Mouse (Mus musculus) lung, embryonic 14.5 days (tissue): Measurements from ENCODE around the gene Rhbg. TPM values are rescaled to one million over a fixed set of nuclear protein-coding genes. Genes with fewer than 3 reads are reported as not detected.

Experiments
- ATAC-seq: fragments of 200-750 bp; cut with Nextera tagmentation; 2 replicates; pipeline ENCODE4 v1.8.0; 2017; ENCODE audit warnings: mild to moderate bottlenecking, moderate TSS enrichment, moderate library complexity; ENCODE audit not compliant: insufficient read depth
- DNase-seq: peaks from one replicate; pipeline ENCODE4 v3.0.0-alpha.2; 2015
- H3K27ac ChIP-seq: fragments of 300-500 bp; sonication (generic); 2 replicates; pipeline ENCODE4 v1.5.1; 2014; ENCODE audit warnings: low read depth, mild to moderate bottlenecking, moderate library complexity
- H3K27me3 ChIP-seq: fragments of 300-500 bp; sonication (generic); 2 replicates; pipeline ENCODE4 v1.6.1; 2014; ENCODE audit warnings: low read length, control low read depth; ENCODE audit not compliant: insufficient read depth
- H3K36me3 ChIP-seq: fragments of 300-500 bp; sonication (generic); 2 replicates; pipeline ENCODE4 v1.6.1; 2014; ENCODE audit warnings: control low read depth; ENCODE audit not compliant: insufficient read depth
- H3K4me1 ChIP-seq: fragments of 300-500 bp; sonication (generic); 2 replicates; pipeline ENCODE4 v1.6.1; 2014; ENCODE audit warnings: antibody characterized with exemption, control low read depth; ENCODE audit not compliant: insufficient read depth
- H3K4me2 ChIP-seq: fragments of 300-500 bp; sonication (generic); 2 replicates; pipeline ENCODE4 v1.6.1; 2014; ENCODE audit warnings: mild to moderate bottlenecking
- H3K4me3 ChIP-seq: fragments of 300-500 bp; sonication (generic); 2 replicates; pipeline ENCODE4 v1.5.1; 2014; ENCODE audit warnings: low read depth, low read length
- H3K9ac ChIP-seq: fragments of 300-500 bp; sonication (generic); 2 replicates; pipeline ENCODE4 v1.6.1; 2014
- H3K9me3 ChIP-seq: fragments of 300-500 bp; sonication (generic); 2 replicates; pipeline ENCODE4 v1.6.1; 2016; ENCODE audit warnings: low read depth, low read length, control low read depth
- CTCF ChIP-seq: IDR thresholded peaks from 2 replicates; pipeline ENCODE4 v1.5.1; 2016; ENCODE audit warnings: antibody characterized with exemption, low read depth
- WGBS: fragments of 180-500 bp; shearing (Covaris S2); extraction: QIAGEN DNeasy Blood & Tissue Kit; methylation state at CpG from one replicate; pipeline ENCODE4 v1.1.7; 2014; 5-methylcytosine and 5-hydroxymethylcytosine counted together
- polyA plus RNA-seq: library from polyadenylated mRNA; unstranded; fragments of >200 nt; fragmentation: Nextera tagmentation; extraction: Ambion mirVana; gene quantifications from 2 replicates; pipeline ENCODE4 v1.2.1, GENCODE M21; 2014

Gene Rhbg
- polyA plus RNA-seq, 1 experiment from 2014 or later, result not detected

GRCm38 (mm10) chr3:88212356-88212755 is 42.2 kb downstream of the Rhbg start:
- Histone ChIP-seq H3K9me3 (no peaks in the 10 kb centered on the region), H3K4me1 (no peaks in the 10 kb centered on the region), H3K9ac (no peak overlapping the region), H3K4me3 (no peak overlapping the region), H3K27ac (no peak overlapping the region), H3K36me3 (no peaks in the 10 kb centered on the region), H3K27me3 (peaks cover 100% of the 10 kb centered on the region), H3K4me2 (no peak overlapping the region)
- ATAC-seq, result no peak
- no peak for TF ChIP-seq CTCF
- no peak for DNase-seq
- WGBS, result 10% methylated on average over 1 of the region's 1 CpGs

GRCm38 (mm10) chr3:88210918-88211317 is 43.6 kb downstream of the Rhbg start:
- no peak overlapping the region for H3K4me2 ChIP-seq
- ATAC-seq, result no peak
- no peaks in the 10 kb centered on the region for H3K36me3 ChIP-seq
- no peak overlapping the region for H3K9ac ChIP-seq
- WGBS, result 8% methylated on average over 2 of the region's 2 CpGs
- H3K9me3 ChIP-seq, result no peaks in the 10 kb centered on the region
- TF ChIP-seq CTCF, result no peak
- DNase-seq, result no peak
- no peak overlapping the region for H3K27ac ChIP-seq
- no peak overlapping the region for H3K4me3 ChIP-seq
- H3K27me3 ChIP-seq, result peaks cover 100% of the 10 kb centered on the region
- no peaks in the 10 kb centered on the region for H3K4me1 ChIP-seq

GRCm38 (mm10) chr3:88210121-88210520 is 44.4 kb downstream of the Rhbg start:
- Histone ChIP-seq H3K4me3 (no peak overlapping the region), H3K4me2 (no peak overlapping the region), H3K36me3 (no peaks in the 10 kb centered on the region), H3K27me3 (peaks cover 100% of the 10 kb centered on the region), H3K27ac (no peak overlapping the region), H3K9me3 (no peaks in the 10 kb centered on the region), H3K9ac (no peak overlapping the region), H3K4me1 (no peaks in the 10 kb centered on the region)
- WGBS, result 27% methylated on average over 2 of the region's 2 CpGs
- no peak for TF ChIP-seq CTCF
- DNase-seq (no peak), ATAC-seq (no peak)

GRCm38 (mm10) chr3:88209306-88209705 is 45.2 kb downstream of the Rhbg start:
- no peak overlapping the region for H3K4me3 ChIP-seq

GRCm38 (mm10) chr3:88208226-88208720 is 46.2 kb downstream of the Rhbg start:
- Histone ChIP-seq H3K27me3 (peaks cover 100% of the 10 kb centered on the region), H3K4me1 (no peaks in the 10 kb centered on the region), H3K4me2 (no peak overlapping the region), H3K9me3 (no peaks in the 10 kb centered on the region), H3K27ac (no peak overlapping the region), H3K36me3 (no peaks in the 10 kb centered on the region), H3K4me3 (no peak overlapping the region), H3K9ac (no peak overlapping the region)
- no peak for TF ChIP-seq CTCF
- DNase-seq, result no peak
- WGBS, result 7% methylated on average over 3 of the region's 3 CpGs
- no peak for ATAC-seq

More at GRCm38 (mm10) chr3:88209306-88209705, 45.2 kb downstream of the Rhbg start:
- 5% methylated on average over 6 of the region's 6 CpGs for WGBS
- no peak for DNase-seq
- Histone ChIP-seq H3K9ac (no peak overlapping the region), H3K9me3 (no peaks in the 10 kb centered on the region), H3K27ac (no peak overlapping the region), H3K27me3 (peaks cover 100% of the 10 kb centered on the region), H3K36me3 (no peaks in the 10 kb centered on the region), H3K4me2 (no peak overlapping the region), H3K4me1 (no peaks in the 10 kb centered on the region)
- TF ChIP-seq CTCF, result no peak
- no peak for ATAC-seq

GRCm38 (mm10) chr3:88207451-88208100 is 46.9 kb downstream of the Rhbg start:
- no peak overlapping the region for H3K4me2 ChIP-seq
- no peak for ATAC-seq
- WGBS, result 3% methylated on average over 15 of the region's 15 CpGs
- no peak overlapping the region for H3K9ac ChIP-seq
- H3K36me3 ChIP-seq, result no peaks in the 10 kb centered on the region
- peaks cover 100% of the 10 kb centered on the region for H3K27me3 ChIP-seq
- H3K27ac ChIP-seq, result no peak overlapping the region
- TF ChIP-seq CTCF, result no peak
- H3K4me1 ChIP-seq, result no peaks in the 10 kb centered on the region
- H3K9me3 ChIP-seq, result no peaks in the 10 kb centered on the region
- no peak for DNase-seq
- no peak overlapping the region for H3K4me3 ChIP-seq

- H3K36me3 ChIP-seq, result no peaks in the 10 kb centered on the region
- under 1% methylated on average over 14 of the region's 14 CpGs for WGBS
- TF ChIP-seq CTCF, result no peak
Measured at GRCm38 (mm10) chr3:88206901-88207371, 47.6 kb downstream of the Rhbg start.

More at GRCm38 (mm10) chr3:88206901-88207371, 47.6 kb downstream of the Rhbg start:
- ATAC-seq, result no peak
- Histone ChIP-seq H3K9me3 (no peaks in the 10 kb centered on the region), H3K4me1 (no peaks in the 10 kb centered on the region), H3K27me3 (peaks cover 100% of the 10 kb centered on the region), H3K4me2 (no peak overlapping the region), H3K27ac (no peak overlapping the region), H3K9ac (no peak overlapping the region), H3K4me3 (no peak overlapping the region)
- DNase-seq, result no peak
